Mouse (Mus musculus) hindbrain, embryonic 13.5 days (tissue): Measurements from ENCODE around the gene Ackr1. TPM values are rescaled to one million over a fixed set of nuclear protein-coding genes. Genes with fewer than 3 reads are reported as not detected.
A peak's percentile ranks its signal among the peaks of the same experiment; 100 is the strongest.

ENCODE experiments used
- ATAC-seq: fragments of 200-750 bp; cut with Nextera tagmentation; 2 replicates; pipeline ENCODE4 v1.8.0; 2017; ENCODE audit warnings: moderate TSS enrichment; ENCODE audit not compliant: low FRiP score
- H3K27ac ChIP-seq: fragments of 300-500 bp; sonication (generic); 2 replicates; pipeline ENCODE4 v1.5.1; 2015; ENCODE audit warnings: inconsistent platforms, mild to moderate bottlenecking, moderate library complexity
- H3K27me3 ChIP-seq: fragments of 300-500 bp; sonication (generic); 2 replicates; pipeline ENCODE4 v1.6.1; 2015; ENCODE audit warnings: mild to moderate bottlenecking, inconsistent platforms
- H3K36me3 ChIP-seq: fragments of 300-500 bp; sonication (generic); 2 replicates; pipeline ENCODE4 v1.6.1; 2015; ENCODE audit warnings: mild to moderate bottlenecking, inconsistent platforms
- H3K4me1 ChIP-seq: fragments of 300-500 bp; sonication (generic); replicated peaks from 2 replicates; pipeline ENCODE4 v1.6.1; 2015; ENCODE audit warnings: inconsistent platforms
- H3K4me2 ChIP-seq: fragments of 300-500 bp; sonication (generic); 2 replicates; pipeline ENCODE4 v1.6.1; 2015; ENCODE audit warnings: inconsistent platforms, mild to moderate bottlenecking, moderate library complexity
- H3K4me3 ChIP-seq: fragments of 300-500 bp; sonication (generic); 2 replicates; pipeline ENCODE4 v1.5.1; 2015; ENCODE audit warnings: mild to moderate bottlenecking, inconsistent platforms
- H3K9ac ChIP-seq: fragments of 300-500 bp; sonication (generic); 2 replicates; pipeline ENCODE4 v1.6.1; 2015; ENCODE audit warnings: mild to moderate bottlenecking, inconsistent platforms
- H3K9me3 ChIP-seq: fragments of 300-500 bp; sonication (generic); 2 replicates; pipeline ENCODE4 v1.6.1; 2016; ENCODE audit warnings: inconsistent platforms
- WGBS: fragments of 180-500 bp; shearing (Covaris S2); methylation state at CpG from one replicate; pipeline ENCODE4 v1.1.7; 2015; 5-methylcytosine and 5-hydroxymethylcytosine counted together
- polyA plus RNA-seq: library from polyadenylated mRNA; unstranded; fragments of >200 nt; fragmentation: Nextera tagmentation; extraction: Ambion mirVana; gene quantifications from 2 replicates; pipeline ENCODE4 v1.2.1, GENCODE M21; 2015

Ackr1 gene
- polyA plus RNA-seq, result 15.1 and 16.8 TPM in 2 replicates

DNA sequence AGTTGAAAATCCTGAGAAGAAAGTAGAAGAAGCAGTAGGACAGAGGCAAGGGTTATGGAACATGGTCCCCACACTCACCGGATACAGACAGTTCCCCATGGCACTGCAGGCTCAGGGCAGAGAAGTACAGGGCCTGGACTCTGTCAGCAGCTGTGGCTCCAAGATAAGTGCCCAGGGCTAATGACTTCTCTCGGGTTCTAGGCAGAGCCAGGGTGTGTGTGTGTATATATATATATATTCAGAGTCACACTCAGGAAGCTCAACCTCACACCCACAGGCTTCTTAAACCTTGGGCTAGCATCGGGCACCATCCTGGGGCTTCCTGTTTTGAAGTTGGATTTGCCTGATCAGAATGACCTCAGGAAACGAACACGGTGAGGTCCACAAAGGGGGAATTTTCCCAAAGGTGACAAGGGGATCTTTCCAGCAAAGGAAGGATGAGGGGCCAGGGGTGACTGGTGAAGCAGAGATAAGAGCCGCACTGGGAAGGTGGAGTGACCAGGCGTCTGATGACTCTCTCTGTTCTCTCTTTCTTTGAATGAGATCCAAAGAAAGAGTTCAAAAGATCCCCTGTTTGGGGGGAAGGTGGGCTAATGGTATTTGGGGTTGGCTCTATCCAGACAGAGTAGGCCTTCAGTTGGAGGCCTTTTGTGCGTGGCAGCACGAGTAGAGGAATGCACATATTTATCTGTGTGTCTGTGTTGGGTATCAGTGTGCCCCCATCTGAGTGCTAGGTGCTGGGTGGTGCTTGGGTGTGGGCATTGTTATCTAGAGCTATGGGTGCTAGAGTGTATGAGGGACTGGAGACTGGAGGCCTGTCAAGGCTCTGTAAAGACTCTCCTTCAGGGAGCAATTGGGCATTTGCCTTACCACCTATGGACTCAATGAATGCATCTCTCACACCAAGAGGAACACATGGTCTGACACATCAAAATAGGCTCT, at the start of gene Ackr1:
Gene Ackr1 (minus strand): TSS at position 439 of the 942 bp plus-strand sequence.
- Histone ChIP-seq H3K27ac (no peak within 1 kb of the TSS), H3K4me3 (no peak within 1 kb of the TSS), H3K9ac (no peak within 1 kb of the TSS), H3K27me3 (no peaks in the 10 kb centered on the region), H3K4me1 (peaks cover 22% of the 10 kb centered on the region), H3K36me3 (peaks cover 35% of the 10 kb centered on the region), H3K4me2 (no peak within 1 kb of the TSS), H3K9me3 (no peaks in the 10 kb centered on the region)
- WGBS, result 77% methylated on average over 9 of the region's 9 CpGs
- ATAC-seq, result no peak

DNA sequence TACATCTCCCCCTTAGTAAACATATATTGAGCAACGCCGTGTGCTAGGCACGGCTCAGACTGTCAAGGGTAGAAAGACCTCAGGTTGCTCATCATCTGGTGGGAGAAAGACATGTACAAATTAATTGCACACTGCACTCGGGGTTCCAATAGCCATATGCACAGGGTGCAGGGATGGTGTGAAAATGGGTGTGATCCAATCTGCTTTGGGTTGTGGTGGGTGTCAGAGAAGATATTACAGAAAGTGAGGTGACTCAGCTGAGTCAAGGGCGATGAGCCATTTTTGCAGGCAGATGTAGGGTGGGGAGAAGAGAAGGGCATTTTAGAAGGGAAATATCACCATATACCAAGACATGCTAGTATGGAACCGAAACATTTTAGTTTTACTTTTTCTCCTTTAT, 47.9 kb upstream of the Ackr1 start:
- H3K36me3 ChIP-seq, result no peaks in the 10 kb centered on the region
- H3K9ac ChIP-seq, result no peak overlapping the region
- no peak overlapping the region for H3K4me3 ChIP-seq
- H3K9me3 ChIP-seq, result no peaks in the 10 kb centered on the region
- WGBS, result 92% methylated on average over 6 of the region's 6 CpGs
- no peak overlapping the region for H3K4me2 ChIP-seq
- no peaks in the 10 kb centered on the region for H3K27me3 ChIP-seq
- H3K4me1 ChIP-seq, result 0 out of 2 replicates have a peak, but pooled peaks cover 2% of the 10 kb centered on the region
- H3K27ac ChIP-seq, result no peak overlapping the region
- no peak for ATAC-seq

DNA sequence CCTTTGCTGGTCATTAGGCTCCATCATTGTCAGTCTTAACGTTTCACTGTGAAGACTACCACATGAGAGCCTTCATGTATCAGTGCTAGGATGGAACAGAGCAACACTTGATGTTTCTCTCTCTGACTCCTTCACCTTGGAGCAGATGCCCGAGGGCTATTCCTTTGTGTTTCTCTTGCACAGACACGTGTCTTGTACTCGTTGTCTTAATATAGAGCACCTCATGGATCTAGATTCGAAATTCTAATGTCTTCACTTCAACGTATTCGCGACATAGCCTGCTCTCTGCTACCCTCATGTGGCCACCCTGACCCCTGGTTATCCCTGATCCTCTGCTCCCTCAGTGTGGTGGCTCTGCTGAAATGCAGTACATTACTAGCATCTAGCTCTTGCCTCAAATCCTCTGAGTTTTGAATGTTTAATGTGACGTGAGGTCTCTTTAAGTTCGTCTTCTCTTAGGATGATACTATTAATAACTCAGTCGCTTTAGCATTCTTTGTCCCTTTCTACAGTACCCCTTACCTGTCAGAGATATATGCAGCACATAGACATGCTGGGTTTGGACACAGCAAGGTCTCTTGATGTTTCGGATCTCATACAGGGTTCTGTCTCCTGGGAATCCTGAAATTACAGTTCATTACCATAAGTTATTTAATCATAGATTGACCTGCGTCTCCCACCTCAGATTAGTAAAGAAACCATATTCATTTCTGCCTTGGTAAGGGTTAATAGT, 44.0 kb upstream of the Ackr1 start:
- Histone ChIP-seq H3K9me3 (no peaks in the 10 kb centered on the region), H3K4me3 (no peak overlapping the region), H3K36me3 (no peaks in the 10 kb centered on the region), H3K27me3 (no peaks in the 10 kb centered on the region), H3K4me1 (0 out of 2 replicates have a peak, but pooled peaks cover 2% of the 10 kb centered on the region), H3K27ac (no peak overlapping the region), H3K4me2 (peak overlapping the region; percentile 29; the same call in 1 of the 2 replicates), H3K9ac (no peak overlapping the region; the same call in 1 of the 2 replicates)
- ATAC-seq, result peak; percentile 88
- WGBS, result 35% methylated on average over 13 of the region's 13 CpGs

DNA sequence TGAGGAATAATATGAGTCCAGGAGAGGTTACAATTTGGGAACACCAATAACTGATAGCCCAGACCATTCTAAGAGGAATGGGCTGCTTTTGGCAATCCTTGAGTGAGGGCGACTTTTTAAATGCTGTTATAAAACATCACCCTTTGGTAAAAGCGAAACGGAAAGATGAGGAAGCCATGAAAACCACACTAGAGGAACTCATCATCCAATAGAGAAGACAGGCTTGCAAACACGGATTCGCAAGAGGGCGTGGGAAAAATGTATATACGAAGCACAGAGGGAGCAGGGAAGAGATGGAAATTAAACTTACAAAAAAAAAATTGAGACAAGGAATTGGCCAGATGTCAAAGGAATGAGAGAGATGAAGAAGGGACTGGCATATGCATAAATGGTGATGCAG, 40.5 kb upstream of the Ackr1 start:
- Histone ChIP-seq H3K36me3 (no peaks in the 10 kb centered on the region), H3K4me1 (peaks cover 15% of the 10 kb centered on the region), H3K9ac (no peak overlapping the region), H3K27me3 (no peaks in the 10 kb centered on the region), H3K9me3 (no peaks in the 10 kb centered on the region), H3K4me2 (no peak overlapping the region), H3K27ac (no peak overlapping the region), H3K4me3 (no peak overlapping the region)
- no peak for ATAC-seq
- WGBS, result 87% methylated on average over 7 of the region's 7 CpGs

DNA sequence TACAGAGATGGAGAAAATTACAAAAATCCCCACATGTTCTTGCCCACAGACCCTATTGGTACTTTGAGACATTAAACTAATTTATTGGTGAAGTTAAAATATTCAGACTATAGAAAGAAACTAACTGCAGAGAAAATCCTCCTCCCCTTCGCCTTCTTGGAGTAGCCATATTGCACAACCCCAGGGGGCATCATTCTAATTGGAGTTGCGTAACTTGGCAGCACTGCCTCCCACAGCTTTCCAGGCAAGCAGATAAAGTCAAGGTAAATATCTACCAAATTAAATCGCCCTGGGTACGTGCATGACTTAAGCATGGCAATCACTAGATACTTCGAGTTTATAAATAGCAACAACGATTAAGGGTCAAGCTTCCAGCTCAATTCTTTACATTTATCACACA, 38.0 kb upstream of the Ackr1 start:
- Histone ChIP-seq H3K9me3 (no peaks in the 10 kb centered on the region), H3K36me3 (no peaks in the 10 kb centered on the region), H3K27me3 (no peaks in the 10 kb centered on the region), H3K4me2 (no peak overlapping the region), H3K9ac (no peak overlapping the region), H3K4me1 (peaks cover 19% of the 10 kb centered on the region), H3K27ac (no peak overlapping the region), H3K4me3 (no peak overlapping the region)
- no peak for ATAC-seq
- 70% methylated on average over 6 of the region's 6 CpGs for WGBS

DNA sequence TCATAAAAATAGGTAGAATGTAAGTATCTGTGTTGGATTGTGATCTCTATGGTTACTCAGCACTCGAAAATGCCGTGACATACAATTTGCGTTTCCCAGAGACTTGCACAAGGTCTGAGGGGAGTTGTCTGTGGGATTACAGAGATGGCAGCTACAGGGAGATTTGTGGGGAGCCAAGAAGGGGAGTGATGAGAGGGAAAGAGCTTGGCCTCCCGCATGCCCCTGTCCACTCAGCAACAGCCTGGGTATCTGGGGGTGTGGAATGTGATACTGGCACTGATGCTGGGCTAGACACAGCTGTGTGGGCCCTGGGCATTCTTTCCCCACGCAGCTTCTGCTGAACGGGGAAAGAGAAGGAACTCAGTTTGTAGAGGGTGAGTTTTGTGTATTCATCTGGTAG, 36.9 kb upstream of the Ackr1 start:
- no peaks in the 10 kb centered on the region for H3K36me3 ChIP-seq
- H3K27me3 ChIP-seq, result no peaks in the 10 kb centered on the region
- WGBS, result 62% methylated on average over 6 of the region's 6 CpGs
- H3K27ac ChIP-seq, result peak overlapping the region; percentile 23; the same call in 1 of the 2 replicates
- no peak for ATAC-seq
- H3K4me2 ChIP-seq, result no peak overlapping the region
- H3K9ac ChIP-seq, result no peak overlapping the region
- no peaks in the 10 kb centered on the region for H3K9me3 ChIP-seq
- peaks cover 28% of the 10 kb centered on the region for H3K4me1 ChIP-seq
- no peak overlapping the region for H3K4me3 ChIP-seq

DNA sequence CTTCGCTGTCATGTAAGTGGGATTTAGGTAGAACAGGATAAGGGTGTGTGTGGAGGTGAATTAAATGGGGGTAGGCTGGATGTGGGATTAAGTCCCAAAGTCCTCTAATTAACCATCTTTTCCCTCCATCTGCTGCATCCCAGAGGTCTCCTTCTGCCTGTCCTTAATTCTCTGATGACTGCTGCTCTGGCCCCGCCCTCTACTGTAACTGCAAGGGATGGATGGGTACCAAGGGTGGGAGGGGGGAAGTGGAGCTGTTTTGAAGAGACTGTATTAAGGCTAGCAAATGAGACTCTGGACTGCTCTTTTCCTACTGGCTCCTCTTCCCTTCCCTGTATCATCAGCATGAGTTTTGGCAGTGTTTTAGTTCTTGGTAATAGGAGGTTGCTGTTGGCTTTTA, 36.1 kb upstream of the Ackr1 start:
- no peaks in the 10 kb centered on the region for H3K27me3 ChIP-seq
- no peaks in the 10 kb centered on the region for H3K9me3 ChIP-seq
- H3K4me3 ChIP-seq, result no peak overlapping the region
- H3K9ac ChIP-seq, result no peak overlapping the region
- H3K36me3 ChIP-seq, result no peaks in the 10 kb centered on the region
- peaks cover 36% of the 10 kb centered on the region for H3K4me1 ChIP-seq
- ATAC-seq, result no peak
- no peak overlapping the region for H3K4me2 ChIP-seq
- WGBS, result 63% methylated on average over 2 of the region's 2 CpGs
- no peak overlapping the region for H3K27ac ChIP-seq

DNA sequence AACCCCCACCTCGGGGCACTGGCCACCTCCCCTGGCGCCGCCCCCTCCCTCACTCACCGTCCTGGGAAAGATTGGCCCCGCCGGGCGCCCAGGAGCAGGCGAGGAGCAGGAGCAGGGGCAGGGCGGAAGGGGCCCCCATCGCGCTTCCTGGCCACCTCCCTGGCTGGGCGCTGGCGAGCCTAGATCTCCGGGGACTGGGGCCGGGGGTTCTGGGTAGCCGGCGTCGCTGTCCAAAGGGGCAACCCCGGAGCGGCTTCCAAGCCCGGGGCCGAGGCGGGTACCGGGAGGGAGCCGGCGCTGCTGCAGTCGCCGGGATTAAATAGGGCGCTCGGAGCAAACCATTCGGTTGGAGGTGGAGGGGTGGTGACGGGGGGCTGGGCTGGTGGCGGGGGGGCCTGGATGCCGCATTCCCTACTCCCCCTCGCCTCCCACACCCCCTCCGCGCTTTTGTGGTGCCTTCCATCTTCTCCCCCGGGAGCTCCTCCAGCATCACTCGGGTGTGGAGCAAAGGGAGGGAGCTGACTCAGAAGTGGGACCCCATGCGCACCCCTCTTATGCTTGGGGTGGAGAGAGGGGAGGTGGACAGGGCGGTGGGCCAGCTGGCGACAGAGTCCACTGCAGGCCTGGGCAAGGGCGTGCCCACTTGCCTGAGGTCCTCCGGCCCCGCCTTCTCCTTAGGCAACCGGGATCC, 34.0 kb upstream of the Ackr1 start, which contains the start of gene Cadm3:
Gene Cadm3 (minus strand): TSS at position 340 of the 691 bp plus-strand sequence.
- Histone ChIP-seq H3K27me3 (no peaks in the 10 kb centered on the region), H3K9ac (peak within 1 kb of the TSS; percentile 99), H3K27ac (peak within 1 kb of the TSS; percentile 94), H3K36me3 (no peaks in the 10 kb centered on the region), H3K4me3 (peak within 1 kb of the TSS; percentile 96), H3K4me1 (peaks cover 45% of the 10 kb centered on the region), H3K4me2 (peak within 1 kb of the TSS; percentile 67), H3K9me3 (no peaks in the 10 kb centered on the region)
- under 1% methylated on average over 43 of the region's 46 CpGs for WGBS
- peak; percentile 88 for ATAC-seq

DNA sequence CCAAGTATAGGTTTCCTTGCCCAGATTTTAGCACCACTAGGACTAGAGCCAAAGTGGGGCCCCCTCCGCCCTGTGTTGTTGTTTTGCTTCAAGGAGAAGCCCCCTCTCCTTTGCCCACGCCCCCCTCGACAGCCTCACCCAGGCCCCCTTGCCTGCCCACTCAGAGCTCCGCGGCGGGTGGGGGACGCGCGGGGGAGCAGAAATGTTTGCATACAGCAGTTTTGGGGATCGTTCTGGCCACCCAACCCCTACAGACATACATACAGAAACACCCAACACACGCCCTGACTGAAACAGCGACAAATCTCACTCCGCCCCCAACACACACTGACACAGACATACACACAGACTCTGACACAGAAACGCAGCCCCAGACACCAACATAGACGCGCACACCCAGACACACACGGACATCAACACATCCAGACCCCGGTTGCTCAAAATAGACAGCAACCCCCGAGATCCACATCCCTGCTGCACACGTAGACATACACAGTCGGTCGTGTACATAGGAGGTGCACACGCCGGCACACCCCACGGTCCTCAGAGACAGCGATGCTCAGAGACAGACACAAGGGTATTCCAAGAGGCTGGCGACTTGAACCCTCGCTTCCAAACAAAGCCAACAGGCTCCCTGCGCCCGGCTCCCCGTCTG, 33.3 kb upstream of the Ackr1 start:
- peaks cover 45% of the 10 kb centered on the region for H3K4me1 ChIP-seq
- peak overlapping the region; percentile 96 for H3K4me3 ChIP-seq
- H3K9ac ChIP-seq, result peak overlapping the region; percentile 99
- under 1% methylated on average over 30 of the region's 31 CpGs for WGBS
- peak overlapping the region; percentile 94 for H3K27ac ChIP-seq
- no peaks in the 10 kb centered on the region for H3K36me3 ChIP-seq
- peak; percentile 78 for ATAC-seq
- no peaks in the 10 kb centered on the region for H3K9me3 ChIP-seq
- H3K27me3 ChIP-seq, result no peaks in the 10 kb centered on the region
- peak overlapping the region; percentile 67 for H3K4me2 ChIP-seq

DNA sequence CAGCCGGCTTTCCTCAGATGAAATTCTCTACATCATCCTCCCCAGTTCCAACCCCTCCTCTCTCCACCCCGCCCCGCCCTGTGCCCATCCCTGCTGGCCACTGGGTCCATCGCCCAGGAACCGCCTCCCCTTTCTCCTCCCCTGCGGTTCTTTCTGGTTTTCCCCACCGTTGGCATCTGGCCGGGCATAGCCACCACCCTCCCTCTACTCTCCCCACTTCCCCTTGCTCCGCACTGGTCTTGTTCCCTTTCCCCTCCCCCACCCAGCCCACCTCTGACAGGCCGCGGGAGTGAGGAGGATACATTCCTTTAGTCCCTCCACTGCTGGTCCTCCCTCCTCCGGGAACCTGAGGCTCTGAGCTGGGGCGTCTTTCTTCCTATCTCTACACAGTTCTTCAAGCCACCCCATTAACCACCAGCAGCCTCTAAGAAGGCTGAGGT, 32.4 kb upstream of the Ackr1 start:
- peak overlapping the region; percentile 96 for H3K4me3 ChIP-seq
- H3K4me2 ChIP-seq, result peak overlapping the region; percentile 67
- no peaks in the 10 kb centered on the region for H3K36me3 ChIP-seq
- ATAC-seq, result peak; percentile 44
- H3K27me3 ChIP-seq, result no peaks in the 10 kb centered on the region
- 1% methylated on average over 13 of the region's 13 CpGs for WGBS
- no peaks in the 10 kb centered on the region for H3K9me3 ChIP-seq
- H3K9ac ChIP-seq, result peak overlapping the region; percentile 99
- H3K27ac ChIP-seq, result peak overlapping the region; percentile 94
- H3K4me1 ChIP-seq, result peaks cover 49% of the 10 kb centered on the region

DNA sequence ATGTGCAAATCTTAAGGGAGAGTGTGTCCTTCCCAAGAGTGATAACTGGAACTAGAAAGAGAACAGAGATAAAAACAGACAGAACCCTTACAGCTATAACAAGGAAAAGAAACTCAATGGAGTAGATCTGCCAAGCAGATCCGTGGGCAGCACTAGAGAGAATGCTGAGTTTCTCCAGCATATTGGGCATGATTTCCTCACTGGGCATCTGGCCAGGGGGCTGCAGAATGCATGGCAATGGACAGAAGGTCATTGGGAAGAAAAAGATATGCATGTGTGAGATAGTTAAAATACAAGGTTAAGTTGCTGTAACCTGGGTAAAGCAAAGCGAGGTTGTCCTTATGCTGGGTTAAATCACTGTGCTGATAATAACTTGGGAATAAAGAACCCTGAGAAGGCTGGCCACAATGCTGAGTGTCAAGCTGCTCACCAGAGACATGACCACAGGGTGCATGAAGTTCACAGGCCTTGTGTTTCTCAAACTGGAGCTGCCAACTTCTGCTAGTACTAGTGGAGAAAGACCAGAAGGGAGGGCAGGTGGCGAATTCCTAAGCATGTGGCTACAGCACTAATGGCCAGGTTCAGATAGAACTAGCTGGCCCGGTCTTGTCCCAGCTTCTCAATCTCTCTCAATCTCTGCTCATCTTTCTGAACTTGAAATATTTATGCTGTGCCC, 30.7 kb upstream of the Ackr1 start:
- Histone ChIP-seq H3K4me3 (no peak overlapping the region), H3K4me1 (peaks cover 51% of the 10 kb centered on the region), H3K4me2 (0 out of 2 replicates have a peak overlapping the region, but pooled peaks have one; percentile 6), H3K9ac (no peak overlapping the region), H3K27ac (no peak overlapping the region), H3K9me3 (no peaks in the 10 kb centered on the region), H3K36me3 (no peaks in the 10 kb centered on the region), H3K27me3 (no peaks in the 10 kb centered on the region)
- 87% methylated on average over 4 of the region's 4 CpGs for WGBS
- ATAC-seq, result no peak
